Mouse (Mus musculus): ENCODE results near the gene Pafah1b2. TPM values are rescaled to one million over a fixed set of nuclear protein-coding genes. Genes with fewer than 3 reads are reported as not detected.

The Pafah1b2 gene
- polyA plus RNA-seq, 1 experiment: 11.0 TPM

GRCm38 (mm10) chr9:45942464-45942863 lies 70.0 kb downstream of the Pafah1b2 start:
- peaks cover 52% of the 10 kb centered on the region for H3K4me1 ChIP-seq (ENCODE audit: control insufficient read depth)
- no peak for TF ChIP-seq TAL1 (IDR thresholded peaks at IDR 0.05; ENCODE audit: low read length)
- TF ChIP-seq GATA1 (IDR thresholded peaks at IDR 0.05; ENCODE audit: low read length): no peak
- no peaks in the 10 kb centered on the region; the same call in 1 of the 2 replicates for H3K27me3 ChIP-seq (ENCODE audit: control insufficient read depth)
- peaks cover 31% of the 10 kb centered on the region for H3K9me3 ChIP-seq (ENCODE audit: control insufficient read depth, low read length)
- no peak overlapping the region for H3K4me3 ChIP-seq (replicated peaks)
- peaks cover 96% of the 10 kb centered on the region for H3K36me3 ChIP-seq (ENCODE audit: control insufficient read depth)

GRCm38 (mm10) chr9:45941329-45941888 lies 71.1 kb downstream of the Pafah1b2 start:
- no peak for TF ChIP-seq TAL1 (IDR thresholded peaks at IDR 0.05; ENCODE audit: low read length)
- no peak for TF ChIP-seq GATA1 (IDR thresholded peaks at IDR 0.05; ENCODE audit: low read length)
- peaks cover 87% of the 10 kb centered on the region for H3K36me3 ChIP-seq (ENCODE audit: control insufficient read depth)
- H3K4me1 ChIP-seq (ENCODE audit: control insufficient read depth): peaks cover 52% of the 10 kb centered on the region
- H3K9me3 ChIP-seq (ENCODE audit: control insufficient read depth, low read length): peaks cover 29% of the 10 kb centered on the region
- H3K27me3 ChIP-seq (ENCODE audit: control insufficient read depth): peaks cover 5% of the 10 kb centered on the region
- no peak overlapping the region for H3K4me3 ChIP-seq (replicated peaks)

- no peak for TF ChIP-seq GATA1 (IDR thresholded peaks at IDR 0.05; ENCODE audit: low read length)
- H3K4me1 ChIP-seq (ENCODE audit: control insufficient read depth): peaks cover 38% of the 10 kb centered on the region
Observed at GRCm38 (mm10) chr9:45939794-45940193, 72.7 kb downstream of the Pafah1b2 start.

GRCm38 (mm10) chr9:45938952-45939637 lies 73.4 kb downstream of the Pafah1b2 start:
- H3K27me3 ChIP-seq (ENCODE audit: control insufficient read depth): peaks cover 23% of the 10 kb centered on the region
- TF ChIP-seq GATA1 (IDR thresholded peaks at IDR 0.05; ENCODE audit: low read length) (no peak), TAL1 (IDR thresholded peaks at IDR 0.05; ENCODE audit: low read length) (no peak)
- peaks cover 64% of the 10 kb centered on the region for H3K36me3 ChIP-seq (ENCODE audit: control insufficient read depth)
- H3K9me3 ChIP-seq (ENCODE audit: control insufficient read depth, low read length): peaks cover 9% of the 10 kb centered on the region
- H3K4me3 ChIP-seq (replicated peaks): no peak overlapping the region
- peaks cover 31% of the 10 kb centered on the region for H3K4me1 ChIP-seq (ENCODE audit: control insufficient read depth)

More at GRCm38 (mm10) chr9:45939794-45940193, 72.7 kb downstream of the Pafah1b2 start:
- no peak overlapping the region for H3K4me3 ChIP-seq (replicated peaks)
- peaks cover 71% of the 10 kb centered on the region for H3K36me3 ChIP-seq (ENCODE audit: control insufficient read depth)
- H3K9me3 ChIP-seq (ENCODE audit: control insufficient read depth, low read length): peaks cover 16% of the 10 kb centered on the region
- peaks cover 18% of the 10 kb centered on the region for H3K27me3 ChIP-seq (ENCODE audit: control insufficient read depth)

GRCm38 (mm10) chr9:45938088-45938487 lies 74.4 kb downstream of the Pafah1b2 start:
- Histone ChIP-seq H3K36me3 (ENCODE audit: control insufficient read depth) (peaks cover 54% of the 10 kb centered on the region), H3K27me3 (ENCODE audit: control insufficient read depth) (peaks cover 23% of the 10 kb centered on the region), H3K4me3 (replicated peaks) (no peak overlapping the region), H3K4me1 (ENCODE audit: control insufficient read depth) (peaks cover 21% of the 10 kb centered on the region), H3K9me3 (ENCODE audit: control insufficient read depth, low read length) (0 out of 2 replicates have a peak, but pooled peaks cover 2% of the 10 kb centered on the region)
- no peak for TF ChIP-seq GATA1 (IDR thresholded peaks at IDR 0.05; ENCODE audit: low read length)
- TF ChIP-seq TAL1 (IDR thresholded peaks at IDR 0.05; ENCODE audit: low read length): no peak

- TF ChIP-seq TAL1 (IDR thresholded peaks at IDR 0.05; ENCODE audit: low read length): no peak
- no peak for TF ChIP-seq GATA1 (IDR thresholded peaks at IDR 0.05; ENCODE audit: low read length)
- H3K9me3 ChIP-seq (ENCODE audit: control insufficient read depth, low read length): no peaks in the 10 kb centered on the region
- H3K4me3 ChIP-seq (replicated peaks): no peak overlapping the region
- H3K36me3 ChIP-seq (ENCODE audit: control insufficient read depth): peaks cover 42% of the 10 kb centered on the region
- peaks cover 23% of the 10 kb centered on the region for H3K27me3 ChIP-seq (ENCODE audit: control insufficient read depth)
- peaks cover 9% of the 10 kb centered on the region for H3K4me1 ChIP-seq (ENCODE audit: control insufficient read depth)
Observed at GRCm38 (mm10) chr9:45936883-45937282, 75.6 kb downstream of the Pafah1b2 start.

- Histone ChIP-seq H3K4me1 (ENCODE audit: control insufficient read depth) (no peaks in the 10 kb centered on the region; the same call in 1 of the 2 replicates), H3K36me3 (ENCODE audit: control insufficient read depth) (peaks cover 36% of the 10 kb centered on the region), H3K4me3 (replicated peaks) (no peak within 1 kb of the TSS), H3K27me3 (ENCODE audit: control insufficient read depth) (peaks cover 23% of the 10 kb centered on the region), H3K9me3 (ENCODE audit: control insufficient read depth, low read length) (no peaks in the 10 kb centered on the region)
- TF ChIP-seq TAL1 (IDR thresholded peaks at IDR 0.05; ENCODE audit: low read length) (no peak), GATA1 (IDR thresholded peaks at IDR 0.05; ENCODE audit: low read length) (no peak)
Observed at GRCm38 (mm10) chr9:45935628-45936210, 76.8 kb downstream of the Pafah1b2 start, which contains the start of gene Tagln. TSS of gene Tagln (minus strand) at chr9:45936058.

- H3K9me3 ChIP-seq (ENCODE audit: control insufficient read depth, low read length): no peaks in the 10 kb centered on the region
- peaks cover 35% of the 10 kb centered on the region for H3K36me3 ChIP-seq (ENCODE audit: control insufficient read depth)
- H3K4me1 ChIP-seq (ENCODE audit: control insufficient read depth): no peaks in the 10 kb centered on the region; the same call in 1 of the 2 replicates
- TF ChIP-seq GATA1 (IDR thresholded peaks at IDR 0.05; ENCODE audit: low read length): no peak
- no peak for TF ChIP-seq TAL1 (IDR thresholded peaks at IDR 0.05; ENCODE audit: low read length)
- H3K27me3 ChIP-seq (ENCODE audit: control insufficient read depth): peaks cover 23% of the 10 kb centered on the region
- H3K4me3 ChIP-seq (replicated peaks): no peak overlapping the region
Observed at GRCm38 (mm10) chr9:45932571-45933415, 79.7 kb downstream of the Pafah1b2 start.

All from erythroblast, embryonic 14.5 days (primary cell).